Mouse (Mus musculus) liver, embryonic 15.5 days (tissue): ENCODE data around the gene Sprr2h. TPM values are rescaled to one million over a fixed set of nuclear protein-coding genes. Genes with fewer than 3 reads are reported as not detected.

Source experiments
- polyA plus RNA-seq: library from polyadenylated mRNA; unstranded; fragments of >200 nt; fragmentation: Nextera tagmentation; extraction: Ambion mirVana; gene quantifications from 2 replicates; pipeline ENCODE4 v1.2.1, GENCODE M21; 2015

The Sprr2h gene
- polyA plus RNA-seq, 1 experiment from 2014 or later = not detected

Other genes with a start within 250 kb of the Sprr2h start
- gene Lelp1, start 242.9 kb upstream of the Sprr2h start, polyA plus RNA-seq = not detected in 2 replicates
- gene Sprr2a1, start 169.9 kb upstream of the Sprr2h start, polyA plus RNA-seq = not detected in 2 replicates
- gene Sprr2a2, start 169.8 kb upstream of the Sprr2h start, polyA plus RNA-seq = 0.30 and 0.44 TPM in 2 replicates
- not detected in 2 replicates for gene Sprr2a3, start 100.3 kb upstream of the Sprr2h start, polyA plus RNA-seq
- not detected in 2 replicates for gene Sprr2b, start 69.1 kb upstream of the Sprr2h start, polyA plus RNA-seq
- not detected in 2 replicates for gene Sprr2d, start 46.5 kb upstream of the Sprr2h start, polyA plus RNA-seq
- not detected in 2 replicates for gene Sprr2e, start 33.5 kb upstream of the Sprr2h start, polyA plus RNA-seq
- not detected in 2 replicates for gene Sprr2f, start 20.5 kb upstream of the Sprr2h start, polyA plus RNA-seq
- not detected in 2 replicates for gene Sprr2i, start 22.3 kb downstream of the Sprr2h start, polyA plus RNA-seq
- gene Sprr2j-ps, start 32.4 kb downstream of the Sprr2h start, polyA plus RNA-seq = not detected in 2 replicates
- 2.1 and 6.5 TPM in 2 replicates for gene Gm9774, start 43.7 kb downstream of the Sprr2h start, polyA plus RNA-seq
- not detected in 2 replicates for gene Sprr2k, start 46.9 kb downstream of the Sprr2h start, polyA plus RNA-seq
- not detected in 2 replicates for gene Sprr1b, start 53.1 kb downstream of the Sprr2h start, polyA plus RNA-seq
- not detected in 2 replicates for gene Sprr3, start 73.0 kb downstream of the Sprr2h start, polyA plus RNA-seq
- gene Sprr1a, start 100.2 kb downstream of the Sprr2h start, polyA plus RNA-seq = 0.20 and 0.22 TPM in 2 replicates
- not detected in 2 replicates for gene Sprr4, start 114.8 kb downstream of the Sprr2h start, polyA plus RNA-seq
- not detected in 2 replicates for gene 2310046K23Rik, start 148.8 kb downstream of the Sprr2h start, polyA plus RNA-seq
- gene Ivl, start 188.1 kb downstream of the Sprr2h start, polyA plus RNA-seq = 0.08 TPM in 1 of 2 replicates, not detected in the other
- not detected in 2 replicates for gene Smcp, start 203.3 kb downstream of the Sprr2h start, polyA plus RNA-seq
- not detected in 2 replicates for gene 2210017I01Rik, start 221.8 kb downstream of the Sprr2h start, polyA plus RNA-seq
- 0.15 TPM in 1 of 2 replicates, not detected in the other for gene Lce6a, start 236.0 kb downstream of the Sprr2h start, polyA plus RNA-seq